Mouse (Mus musculus): ENCODE data around the gene Ndufaf7.

The Ndufaf7 gene

GRCm38 (mm10) chr17:78966092-78966883 is 29.4 kb downstream of the Ndufaf7 start:
- DNase-seq: no peak

- no peak for DNase-seq
Measured at GRCm38 (mm10) chr17:78968500-78968899, 31.6 kb downstream of the Ndufaf7 start.

GRCm38 (mm10) chr17:78983166-78983565 is 46.2 kb downstream of the Ndufaf7 start:
- no peak for DNase-seq

GRCm38 (mm10) chr17:78983736-78984135 is 46.8 kb downstream of the Ndufaf7 start:
- no peak for DNase-seq

GRCm38 (mm10) chr17:78989015-78989414 is 52.1 kb downstream of the Ndufaf7 start:
- DNase-seq: no peak

- no peak for DNase-seq
Measured at GRCm38 (mm10) chr17:78991549-78991948, 54.6 kb downstream of the Ndufaf7 start.

- no peak for DNase-seq
Measured at GRCm38 (mm10) chr17:78992303-78993027, 55.5 kb downstream of the Ndufaf7 start.

GRCm38 (mm10) chr17:78993670-78994069 is 56.7 kb downstream of the Ndufaf7 start:
- no peak for DNase-seq

- DNase-seq: no peak
Measured at GRCm38 (mm10) chr17:78994382-78994781, 57.4 kb downstream of the Ndufaf7 start.

GRCm38 (mm10) chr17:78994931-78995820 is 58.2 kb downstream of the Ndufaf7 start:
- no peak for DNase-seq
